Mouse (Mus musculus) CD4-positive helper T cell, adult 2 months (primary cell): ENCODE measurements at regions not wholly inside any gene's neighbourhood (a gene's known extent, or its start where the extent isn't known, plus 50 kb on each side); places are given as distances from the start of the nearest gene placed in this dataset.

ENCODE experiments used
- DNase-seq: peaks from one replicate; pipeline ENCODE4 v3.0.0-alpha.2; 2012; ENCODE audit warnings: low read depth, missing footprints, low spot score

GRCm38 (mm10) chr1:92731353-92732282 lies 83.0 kb upstream of the Otos start:
- no peak for DNase-seq

GRCm38 (mm10) chr1:92730576-92730975 lies 81.9 kb upstream of the Otos start:
- no peak for DNase-seq

- DNase-seq: no peak
Measured at GRCm38 (mm10) chr1:92727961-92728360, 79.3 kb upstream of the Otos start.

- DNase-seq: no peak
Measured at GRCm38 (mm10) chr1:92727371-92727770, 78.7 kb upstream of the Otos start.

- DNase-seq: no peak
Measured at GRCm38 (mm10) chr1:92726341-92726740, 77.7 kb upstream of the Otos start.

GRCm38 (mm10) chr1:92724135-92724534 lies 75.5 kb upstream of the Otos start:
- DNase-seq: no peak

- DNase-seq: no peak
Measured at GRCm38 (mm10) chr1:92720567-92720966, 71.9 kb upstream of the Otos start.

GRCm38 (mm10) chr1:92719864-92720263 lies 71.2 kb upstream of the Otos start:
- no peak for DNase-seq

GRCm38 (mm10) chr1:92718108-92718507 lies 69.5 kb upstream of the Otos start:
- no peak for DNase-seq

GRCm38 (mm10) chr1:92714725-92715324 lies 66.2 kb upstream of the Otos start:
- no peak for DNase-seq

- no peak for DNase-seq
Measured at GRCm38 (mm10) chr1:92712366-92712765, 63.7 kb upstream of the Otos start.

GRCm38 (mm10) chr1:92710321-92710839 lies 61.7 kb upstream of the Otos start:
- no peak for DNase-seq

- DNase-seq: no peak
Measured at GRCm38 (mm10) chr1:92709190-92709850, 60.7 kb upstream of the Otos start.

- DNase-seq: no peak
Measured at GRCm38 (mm10) chr1:92707917-92708897, 59.6 kb upstream of the Otos start.

GRCm38 (mm10) chr1:92707441-92707840 lies 58.8 kb upstream of the Otos start:
- DNase-seq: no peak

- no peak for DNase-seq
Measured at GRCm38 (mm10) chr1:92703903-92704302, 55.3 kb upstream of the Otos start.

GRCm38 (mm10) chr1:92703270-92703669 lies 54.6 kb upstream of the Otos start:
- DNase-seq: no peak

GRCm38 (mm10) chr1:92700107-92700506 lies 51.5 kb upstream of the Otos start:
- DNase-seq: no peak

GRCm38 (mm10) chr1:92699697-92700096 lies 51.1 kb upstream of the Otos start:
- no peak for DNase-seq

- DNase-seq: no peak
Measured at GRCm38 (mm10) chr1:92699048-92699447, 50.4 kb upstream of the Otos start.

- DNase-seq: no peak
Measured at GRCm38 (mm10) chr1:92698541-92698940, 49.9 kb upstream of the Otos start.
